Mouse (Mus musculus) layer of hippocampus, adult 8-10 months (tissue): ENCODE measurements around the gene Med8. TPM values are rescaled to one million over a fixed set of nuclear protein-coding genes. Genes with fewer than 3 reads are reported as not detected.

Experiments used
- total RNA-seq, 4 experiments: library from RNA; stranded (reverse); gene quantifications; 2 replicates each; pipeline ENCODE4 v1.2.4; 2022

The Med8 gene
- total RNA-seq, 4 experiments from 2014 or later, result 54.8 to 59.6 (median 56.1) TPM

Other genes with a start within 250 kb of the Med8 start
- gene Kdm4a, start 229.3 kb upstream of the Med8 start, total RNA-seq, result 10 to 100 TPM; 43.4 to 49.0 (median 46.9) TPM
- gene Ptprf, start 117.9 kb upstream of the Med8 start, total RNA-seq, result 10 to 100 TPM; 78.3 to 80.3 (median 78.9) TPM
- 10 to 100 TPM; 34.8 to 56.1 (median 42.5) TPM for gene Szt2, start 64 bp upstream of the Med8 start, total RNA-seq
- gene Elovl1, start 18.8 kb downstream of the Med8 start, total RNA-seq, result 10 to 100 TPM; 25.4 to 28.1 (median 27.1) TPM
- 1 to 10 TPM in 1 of 4 experiments, under 1 TPM in 3; 0.29 to 1.4 (median 0.57) TPM for gene Cdc20, start 28.0 kb downstream of the Med8 start, total RNA-seq
- under 1 TPM in 1 of 4 experiments, not detected in 3; 0.21 TPM for gene Mpl, start 48.2 kb downstream of the Med8 start, total RNA-seq
- 1 to 10 TPM; 6.7 to 7.5 (median 7.3) TPM for gene Tie1, start 80.7 kb downstream of the Med8 start, total RNA-seq
- not detected for gene 2610528J11Rik, start 117.7 kb downstream of the Med8 start, total RNA-seq
- 1 to 10 TPM; 5.4 to 9.7 (median 8.7) TPM for gene Tmem125, start 134.7 kb downstream of the Med8 start, total RNA-seq
- gene Cfap57, start 211.4 kb downstream of the Med8 start, total RNA-seq, result 1 to 10 TPM in 3 of 4 experiments, under 1 TPM in 1; 0.68 to 1.3 (median 1.1) TPM
- gene Ebna1bp2, start 211.5 kb downstream of the Med8 start, total RNA-seq, result 10 to 100 TPM; 49.7 to 59.9 (median 54.7) TPM
- not detected for gene Olfr62, start 249.6 kb downstream of the Med8 start, total RNA-seq